Mouse (Mus musculus) activated CD4-positive, CD25-positive, alpha-beta regulatory T cell, adult 4 months (primary cell): Measurements from ENCODE around the gene Mrpl10. TPM values are rescaled to one million over a fixed set of nuclear protein-coding genes. Genes with fewer than 3 reads are reported as not detected.

Source experiments
- ATAC-seq: one replicate; pipeline ENCODE4 v1.8.0; 2017
- polyA plus RNA-seq, 2 experiments: library from polyadenylated mRNA; unstranded; fragments of 100-300 nt; shearing (Covaris generic); gene quantifications; one replicate each; pipeline ENCODE4 v1.2.1; 2017

The Mrpl10 gene
- polyA plus RNA-seq, 2 experiments from 2014 or later: 56.6 to 58.0 TPM

- no peak for ATAC-seq
These were observed 28.4 kb downstream of the Mrpl10 start for GRCm38 (mm10) chr11:97069770-97070169.

GRCm38 (mm10) chr11:97071129-97071528, 29.8 kb downstream of the Mrpl10 start:
- ATAC-seq: no peak

- ATAC-seq: no peak
These were observed 31.2 kb downstream of the Mrpl10 start for GRCm38 (mm10) chr11:97072533-97072932.

- ATAC-seq: no peak
These were observed 32.9 kb downstream of the Mrpl10 start for GRCm38 (mm10) chr11:97074235-97074634.

GRCm38 (mm10) chr11:97078751-97079150, 37.4 kb downstream of the Mrpl10 start:
- no peak for ATAC-seq

GRCm38 (mm10) chr11:97080291-97080690, 38.9 kb downstream of the Mrpl10 start:
- no peak for ATAC-seq

- ATAC-seq: no peak
These were observed 41.6 kb downstream of the Mrpl10 start for GRCm38 (mm10) chr11:97082977-97083376.

GRCm38 (mm10) chr11:97083401-97084140, 42.2 kb downstream of the Mrpl10 start:
- ATAC-seq: no peak

- ATAC-seq: no peak
These were observed 43.6 kb downstream of the Mrpl10 start for GRCm38 (mm10) chr11:97084821-97085505.

- no peak for ATAC-seq
These were observed 45.0 kb downstream of the Mrpl10 start for GRCm38 (mm10) chr11:97086365-97086764.

- ATAC-seq: no peak
These were observed 53.2 kb downstream of the Mrpl10 start for GRCm38 (mm10) chr11:97094600-97094999.

- ATAC-seq: no peak
These were observed 57.4 kb downstream of the Mrpl10 start for GRCm38 (mm10) chr11:97098791-97099190.

Other genes starting within 250 kb of the Mrpl10 start
- 10 to 100 TPM; 19.7 to 22.1 TPM for gene Nfe2l1, start 211.6 kb upstream of the Mrpl10 start, polyA plus RNA-seq
- not detected for gene Copz2, start 191.7 kb upstream of the Mrpl10 start, polyA plus RNA-seq
- 10 to 100 TPM; 86.7 to 92.1 TPM for gene Cdk5rap3, start 125.1 kb upstream of the Mrpl10 start, polyA plus RNA-seq
- gene Prr15l, start 113.5 kb upstream of the Mrpl10 start, polyA plus RNA-seq: under 1 TPM in 1 of 2 experiments, not detected in 1; 0.15 TPM
- gene Pnpo, start 97.6 kb upstream of the Mrpl10 start, polyA plus RNA-seq: 10 to 100 TPM; 25.6 to 33.4 TPM
- gene Sp2, start 58.6 kb upstream of the Mrpl10 start, polyA plus RNA-seq: 10 to 100 TPM; 22.5 to 26.6 TPM
- gene Sp6, start 28.2 kb upstream of the Mrpl10 start, polyA plus RNA-seq: not detected
- gene Scrn2, start 11.6 kb upstream of the Mrpl10 start, polyA plus RNA-seq: 10 to 100 TPM in 1 of 2 experiments, 1 to 10 TPM in 1; 5.4 to 10.6 TPM
- gene Lrrc46, start 153 bp upstream of the Mrpl10 start, polyA plus RNA-seq: not detected
- gene Osbpl7, start 9.1 kb downstream of the Mrpl10 start, polyA plus RNA-seq: 10 to 100 TPM; 21.3 to 25.8 TPM
- 1 to 10 TPM; 4.5 to 5.6 TPM for gene Tbx21, start 73.8 kb downstream of the Mrpl10 start, polyA plus RNA-seq
- under 1 TPM in 1 of 2 experiments, not detected in 1; 0.37 TPM for gene Tbkbp1, start 109.9 kb downstream of the Mrpl10 start, polyA plus RNA-seq
- 10 to 100 TPM; 28.8 to 40.6 TPM for gene Kpnb1, start 146.3 kb downstream of the Mrpl10 start, polyA plus RNA-seq
- gene Npepps, start 239.1 kb downstream of the Mrpl10 start, polyA plus RNA-seq: 10 to 100 TPM; 36.1 to 43.0 TPM